Mouse (Mus musculus): ENCODE results near the gene Ythdf1.

The Ythdf1 gene

DNA sequence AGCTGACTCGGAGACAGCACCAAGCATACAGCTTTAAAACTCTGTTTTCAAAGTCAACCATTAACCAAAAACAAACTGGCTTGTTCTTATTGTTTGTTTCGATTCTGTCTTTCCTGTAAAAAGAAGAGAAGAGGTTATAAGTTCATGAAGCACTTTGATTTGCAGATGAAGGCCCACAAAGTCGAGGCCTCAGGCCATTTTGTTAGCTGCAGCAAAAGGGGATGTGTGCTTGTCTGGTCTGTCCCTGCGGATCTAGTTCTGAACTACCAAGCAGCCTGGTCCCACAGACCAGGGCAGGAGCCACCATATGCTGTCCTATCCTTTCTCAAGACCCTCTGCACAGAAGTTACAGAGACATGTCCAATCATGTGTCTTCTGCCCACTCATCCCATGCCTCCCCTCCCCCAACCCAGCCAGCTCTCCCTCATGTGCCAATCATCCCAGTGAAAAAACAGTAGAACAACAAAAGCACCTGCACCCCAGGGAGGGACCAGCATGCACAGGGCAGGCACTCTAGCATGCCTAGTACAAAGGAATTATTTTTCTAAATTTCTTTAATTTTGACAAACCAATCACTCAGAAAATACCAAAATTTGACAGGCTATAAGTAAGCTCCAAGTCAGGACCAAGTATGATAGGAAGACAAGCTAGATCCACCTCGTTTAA lies 15.1 kb downstream of the Ythdf1 start:
- DNase-seq: no peak

DNA sequence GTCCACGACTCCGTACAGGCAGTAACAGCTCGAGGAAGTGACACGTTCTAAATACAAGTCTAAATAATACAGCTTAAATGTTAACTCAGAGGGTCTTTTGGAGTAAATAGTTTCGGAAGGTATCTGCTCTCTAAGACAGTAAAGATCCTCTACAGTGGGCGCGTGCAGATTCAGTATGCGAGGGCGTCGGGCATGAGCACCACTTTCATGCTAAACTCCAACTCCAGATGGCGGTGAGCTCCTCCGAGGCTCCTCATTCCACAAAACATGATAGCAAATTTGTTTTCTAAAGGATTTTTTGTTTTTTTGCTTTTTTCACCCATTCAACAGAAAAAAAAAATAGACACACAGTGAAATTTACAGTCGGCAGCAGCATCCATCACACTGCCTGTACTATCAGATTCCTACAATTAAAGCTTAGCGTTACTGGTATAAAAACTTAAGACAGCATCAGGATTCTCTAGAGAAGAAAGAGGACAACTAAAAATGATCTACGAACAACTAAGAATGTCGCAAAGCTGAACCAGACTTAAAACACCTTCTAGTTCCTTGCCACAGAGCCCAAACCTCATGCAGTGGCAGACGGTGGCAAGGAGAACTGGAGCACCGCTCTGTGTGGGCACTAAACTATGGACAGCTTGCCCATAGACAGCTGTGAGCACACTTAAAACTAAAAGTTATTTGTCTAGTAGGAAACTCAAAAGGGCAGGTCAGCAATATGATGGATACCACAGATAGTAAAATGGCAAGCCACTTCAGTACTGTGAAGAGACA lies 16.1 kb downstream of the Ythdf1 start:
- no peak for DNase-seq

DNA sequence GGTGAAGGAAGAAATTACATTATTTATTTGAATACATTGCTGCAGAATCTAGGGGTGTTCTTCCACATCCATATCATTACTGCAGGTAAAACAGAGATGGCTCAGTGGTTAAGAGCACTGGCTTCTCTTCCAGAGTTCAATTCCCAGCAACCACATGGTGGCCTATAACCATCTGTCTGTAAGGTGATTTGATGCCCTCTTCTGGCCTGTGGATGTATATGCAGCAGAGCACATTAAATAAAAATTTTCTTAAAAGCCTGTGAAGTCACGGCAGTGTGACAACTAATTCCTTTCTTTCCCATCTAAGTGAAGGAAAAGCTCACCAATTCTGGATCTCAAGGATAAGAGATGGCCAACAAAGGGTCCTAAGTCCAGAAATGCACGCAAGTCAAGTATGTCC lies 18.7 kb downstream of the Ythdf1 start:
- no peak for DNase-seq

DNA sequence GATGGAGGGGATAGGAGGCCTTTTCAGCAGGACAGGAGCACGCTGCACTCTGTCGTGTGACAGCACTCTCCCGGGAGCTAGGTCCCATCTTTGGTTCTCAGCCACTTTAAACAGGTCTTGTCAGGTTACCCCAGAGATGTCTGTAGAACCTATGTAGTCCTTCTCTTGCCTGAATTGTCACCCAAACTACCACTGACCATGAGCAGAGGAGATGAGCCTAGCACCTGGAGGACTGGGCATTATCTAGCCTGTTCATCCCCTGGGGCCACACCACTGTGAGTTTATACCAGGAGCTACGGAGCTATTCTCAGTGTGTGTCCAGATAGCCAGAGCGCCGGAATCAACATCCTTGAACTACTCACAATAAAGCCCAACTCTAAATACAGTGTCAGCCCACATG lies 22.9 kb downstream of the Ythdf1 start:
- no peak for DNase-seq

DNA sequence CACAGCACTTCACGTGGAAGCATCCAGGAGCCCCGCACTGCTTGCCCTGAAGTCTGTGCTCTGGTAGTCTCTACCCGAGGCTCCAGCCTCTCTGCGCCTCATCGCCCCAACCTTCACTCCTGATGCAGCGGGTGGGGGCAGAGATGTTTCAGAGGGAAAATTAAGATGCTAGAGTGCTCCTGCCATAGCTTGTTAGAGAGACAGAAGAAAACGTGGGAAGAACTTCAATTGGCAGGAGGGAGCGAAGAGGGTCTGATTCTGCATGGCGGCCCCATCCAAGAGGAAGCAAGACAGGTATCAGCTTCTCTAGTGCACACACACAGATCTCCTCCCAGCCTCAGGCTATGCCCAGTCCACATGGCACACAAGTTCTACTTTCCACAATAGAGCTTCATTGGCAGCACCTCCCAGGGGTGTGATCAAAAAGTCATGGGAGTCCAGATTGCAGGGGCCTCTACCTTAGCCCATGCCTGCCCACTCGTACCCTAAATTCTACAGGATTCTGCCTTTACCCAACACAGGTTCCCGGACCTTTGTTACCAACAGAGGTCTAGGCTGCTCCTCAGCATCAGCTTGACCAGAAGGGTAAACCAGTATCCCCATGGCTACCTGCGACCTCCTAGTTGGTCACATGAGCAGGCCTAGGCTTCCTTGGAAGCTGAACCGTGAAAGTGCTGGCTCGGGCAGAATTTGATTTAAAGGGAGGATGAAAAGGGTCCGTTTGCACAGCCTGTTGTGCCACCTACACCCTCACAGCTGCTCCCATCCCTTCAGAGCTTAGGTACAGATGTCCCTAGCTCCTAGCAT lies 23.7 kb downstream of the Ythdf1 start:
- peak; percentile 51 for DNase-seq

DNA sequence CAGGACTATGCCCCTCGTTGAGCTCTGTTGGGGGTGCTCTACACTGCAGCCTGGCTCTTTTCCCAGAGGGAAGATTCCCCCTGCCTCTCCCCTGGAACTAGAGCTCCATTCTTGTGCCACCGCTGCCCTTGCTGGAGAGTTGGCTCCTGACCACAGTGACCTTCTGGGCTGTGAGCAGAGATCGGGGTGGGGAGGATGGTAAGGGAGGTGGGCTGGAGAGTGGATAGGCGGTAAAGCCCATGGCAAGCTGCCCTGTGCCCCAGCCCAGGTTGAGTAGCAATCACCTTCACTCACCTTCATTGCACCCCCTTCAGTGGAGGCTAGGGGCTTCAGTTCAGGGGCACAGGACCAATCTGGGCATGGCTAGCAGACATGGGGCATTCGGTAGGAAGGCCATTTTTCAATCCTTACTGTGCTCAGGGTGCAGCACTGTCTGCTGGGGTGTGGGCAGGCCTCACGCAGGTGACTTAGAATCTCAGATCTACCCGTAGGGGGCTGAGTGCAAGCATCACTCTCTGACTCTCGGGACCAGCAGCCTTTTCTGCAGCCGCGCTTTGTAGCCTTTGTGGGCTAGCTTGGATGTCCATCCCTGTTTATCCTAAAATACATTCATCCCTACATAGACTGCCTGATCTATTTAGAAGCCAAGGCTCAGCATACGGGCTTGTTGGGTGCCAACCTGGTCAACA lies 24.8 kb downstream of the Ythdf1 start:
- peak; percentile 59 for DNase-seq

DNA sequence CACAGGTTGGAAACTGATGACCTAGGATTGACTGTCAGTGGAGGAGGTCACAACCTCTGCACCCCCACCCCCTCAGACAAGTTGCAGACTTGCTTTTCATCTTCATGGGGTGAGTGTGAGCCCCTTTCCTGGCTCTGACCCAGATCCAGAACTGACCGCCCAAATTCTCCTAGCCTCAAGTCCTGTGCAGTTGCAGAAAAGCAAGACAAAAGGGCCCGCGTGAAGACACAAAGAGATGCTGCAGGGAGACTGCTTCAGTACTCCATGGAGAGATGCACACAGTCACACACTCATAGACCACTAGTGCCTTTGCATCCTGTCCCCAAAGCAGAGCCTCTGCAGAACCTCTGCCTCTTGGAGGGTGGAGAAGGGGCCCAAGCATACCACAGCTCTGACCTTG lies 25.4 kb downstream of the Ythdf1 start:
- DNase-seq: peak; percentile 60

DNA sequence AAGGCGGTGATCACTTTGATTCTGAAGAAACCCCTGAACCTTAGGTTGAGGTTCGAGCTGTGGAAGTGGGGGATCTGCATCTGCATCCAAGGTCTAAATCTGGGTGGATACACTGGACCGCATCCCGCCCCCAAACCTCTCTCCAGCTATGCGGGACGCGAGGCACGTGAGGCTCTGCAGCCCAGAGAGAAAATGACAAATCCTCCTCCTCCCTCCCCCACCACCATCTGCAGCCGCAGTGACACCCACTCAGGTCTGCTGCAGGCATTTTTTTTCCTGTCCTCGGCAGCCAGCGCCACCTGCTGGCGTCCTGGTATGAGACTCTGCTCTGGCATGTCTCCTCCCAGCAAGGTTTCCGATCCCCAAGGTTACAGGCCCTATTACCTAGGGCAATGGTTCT lies 26.0 kb downstream of the Ythdf1 start:
- DNase-seq: peak; percentile 95

DNA sequence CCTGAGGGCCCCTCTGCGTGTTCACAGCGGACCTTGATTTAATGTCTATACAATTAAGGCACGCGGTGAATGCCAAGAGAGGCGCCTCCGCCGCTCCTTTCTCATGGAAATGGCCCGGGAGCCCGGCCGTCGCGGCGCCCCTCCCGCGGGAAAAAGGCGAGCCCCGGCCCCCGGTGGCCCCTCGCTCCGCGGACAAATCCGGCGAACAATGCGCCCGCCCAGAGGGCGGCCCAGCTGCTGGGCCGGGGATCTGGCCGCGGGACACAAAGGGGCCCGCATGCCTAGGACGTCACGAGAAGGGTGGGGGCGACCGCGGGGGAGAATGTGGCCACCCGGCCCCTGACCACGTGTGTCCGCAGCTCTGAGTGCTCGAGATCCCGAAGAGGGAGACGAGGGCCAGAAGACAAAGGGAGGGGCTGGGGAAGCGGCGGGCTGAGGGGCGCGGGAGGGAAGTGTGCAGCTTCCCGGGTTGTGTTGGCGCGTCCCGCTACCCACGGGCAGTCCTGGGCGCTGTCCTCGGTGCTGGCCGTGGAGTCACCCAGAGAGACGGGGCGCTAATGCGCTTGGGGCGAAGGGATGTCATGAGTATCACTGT lies 26.6 kb downstream of the Ythdf1 start:
- DNase-seq: peak; percentile 75

DNA sequence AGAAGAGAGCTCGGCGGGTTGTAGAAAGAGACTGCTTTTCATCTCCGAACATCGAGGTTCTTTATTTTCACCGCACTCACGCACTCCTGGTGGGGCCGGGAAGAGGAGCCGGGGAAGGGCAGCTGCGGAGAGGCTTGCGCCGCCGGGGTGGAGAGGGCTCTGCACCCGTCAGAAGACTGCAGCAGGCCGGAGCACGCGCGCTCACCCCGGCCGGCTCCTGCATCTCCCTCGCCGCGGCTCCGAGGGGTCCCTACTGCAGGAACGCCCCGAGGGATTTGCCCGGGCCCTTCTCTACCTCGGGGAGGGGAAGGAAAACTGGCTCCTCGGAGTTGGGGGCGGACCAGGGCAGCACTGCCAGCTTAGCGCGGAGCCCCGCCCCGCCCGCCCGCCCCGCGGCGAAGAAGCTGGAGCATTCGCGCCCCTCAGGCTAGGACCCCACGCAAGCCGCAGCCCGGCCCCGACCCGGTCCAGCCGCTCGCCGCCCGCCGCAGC lies 27.2 kb downstream of the Ythdf1 start:
- peak; percentile 71 for DNase-seq

DNA sequence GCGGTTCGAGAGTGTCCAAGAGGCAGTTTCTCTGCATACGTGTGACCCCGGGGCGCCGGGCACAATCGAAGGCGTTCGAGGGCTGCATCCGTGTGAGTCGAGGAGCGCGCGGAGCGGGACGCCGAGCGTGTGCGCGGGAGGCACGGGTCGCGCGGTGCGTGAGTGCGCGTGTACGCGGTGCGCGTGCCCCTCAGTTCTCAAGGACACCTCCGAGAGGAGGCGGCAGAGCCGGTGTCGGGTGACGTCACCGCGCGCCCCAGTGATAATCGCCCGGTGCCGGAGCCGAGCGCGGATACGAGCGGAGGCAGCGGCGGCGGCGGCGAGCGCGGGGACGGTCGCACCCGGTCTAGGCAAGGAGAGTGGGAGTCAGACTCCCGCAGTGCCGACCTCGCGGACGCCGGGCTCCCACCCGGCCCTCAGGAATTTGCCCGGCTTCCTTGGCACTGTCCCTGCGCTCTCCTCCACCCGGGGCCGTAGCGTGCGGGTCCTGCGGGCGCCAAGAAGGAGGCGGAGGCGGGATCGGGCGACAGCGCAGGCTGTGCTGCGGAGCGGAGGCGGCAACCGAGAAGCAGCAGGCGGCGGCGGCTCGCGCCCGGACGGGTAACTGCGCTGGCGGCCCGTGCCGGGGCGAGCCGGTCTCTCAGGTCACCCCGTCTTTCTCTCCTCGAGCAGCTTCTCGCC lies 27.8 kb downstream of the Ythdf1 start:
- DNase-seq: peak; percentile 96

DNA sequence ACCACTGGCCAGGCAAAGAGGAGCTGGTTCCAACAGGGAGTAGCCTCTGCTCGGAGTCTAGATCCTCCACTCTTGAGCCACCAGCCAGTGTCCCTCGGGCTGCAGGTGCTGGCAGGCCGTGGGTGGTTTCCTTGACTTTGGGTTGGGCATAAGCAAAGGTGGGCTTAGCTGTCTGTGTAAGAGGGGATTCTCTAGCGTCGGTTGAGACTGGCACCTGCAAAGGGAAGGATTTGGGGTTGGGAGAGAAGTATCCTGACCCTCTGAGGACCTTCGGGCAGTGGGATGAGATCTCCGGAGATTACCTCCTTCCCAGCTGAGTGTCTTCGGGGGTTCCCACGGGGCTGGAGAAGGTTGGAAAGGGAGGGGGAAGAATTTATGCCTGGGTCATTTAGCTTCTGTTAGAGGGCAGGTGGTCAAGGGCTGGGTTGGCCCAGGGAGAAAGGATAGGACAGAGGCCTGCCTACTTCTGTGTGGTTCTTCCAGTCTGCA lies 28.9 kb downstream of the Ythdf1 start:
- DNase-seq: no peak

DNA sequence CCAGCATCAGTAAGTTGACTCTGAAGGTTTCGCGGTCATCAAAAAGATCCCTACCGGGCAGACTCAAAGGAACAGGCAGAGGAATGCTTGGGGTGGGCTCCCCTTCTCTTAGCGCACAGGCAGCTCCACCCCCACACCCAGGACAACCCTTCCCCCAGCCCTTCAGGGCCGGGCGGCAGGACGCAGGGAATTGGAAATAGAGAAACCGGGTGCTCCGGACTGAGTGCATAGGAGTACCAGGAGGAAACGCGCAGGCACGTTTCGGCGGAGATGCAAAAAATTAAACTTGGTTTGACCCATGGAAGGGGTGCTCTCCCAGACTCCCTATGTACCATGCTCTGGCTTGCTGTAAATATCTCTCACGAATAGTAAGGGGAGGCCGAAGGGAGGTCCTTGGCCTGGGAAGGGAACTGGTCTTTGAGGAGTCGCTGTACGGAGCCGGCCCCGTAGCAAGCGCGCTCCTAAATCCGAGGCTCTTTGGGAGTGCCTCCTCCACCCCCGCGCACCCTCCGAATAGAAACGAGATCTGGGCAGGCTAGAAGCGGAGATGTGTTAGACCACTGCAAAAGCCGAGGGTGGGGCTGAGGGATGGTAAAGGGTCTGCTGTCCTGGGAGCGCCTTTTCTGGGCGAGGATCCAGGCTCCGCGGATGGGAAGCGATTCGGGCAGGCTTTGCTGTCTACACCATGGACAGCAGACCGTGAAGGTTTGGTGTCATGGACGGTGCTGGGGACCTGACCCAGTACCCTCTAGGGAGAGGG lies 29.5 kb downstream of the Ythdf1 start:
- DNase-seq: peak; percentile 67

DNA sequence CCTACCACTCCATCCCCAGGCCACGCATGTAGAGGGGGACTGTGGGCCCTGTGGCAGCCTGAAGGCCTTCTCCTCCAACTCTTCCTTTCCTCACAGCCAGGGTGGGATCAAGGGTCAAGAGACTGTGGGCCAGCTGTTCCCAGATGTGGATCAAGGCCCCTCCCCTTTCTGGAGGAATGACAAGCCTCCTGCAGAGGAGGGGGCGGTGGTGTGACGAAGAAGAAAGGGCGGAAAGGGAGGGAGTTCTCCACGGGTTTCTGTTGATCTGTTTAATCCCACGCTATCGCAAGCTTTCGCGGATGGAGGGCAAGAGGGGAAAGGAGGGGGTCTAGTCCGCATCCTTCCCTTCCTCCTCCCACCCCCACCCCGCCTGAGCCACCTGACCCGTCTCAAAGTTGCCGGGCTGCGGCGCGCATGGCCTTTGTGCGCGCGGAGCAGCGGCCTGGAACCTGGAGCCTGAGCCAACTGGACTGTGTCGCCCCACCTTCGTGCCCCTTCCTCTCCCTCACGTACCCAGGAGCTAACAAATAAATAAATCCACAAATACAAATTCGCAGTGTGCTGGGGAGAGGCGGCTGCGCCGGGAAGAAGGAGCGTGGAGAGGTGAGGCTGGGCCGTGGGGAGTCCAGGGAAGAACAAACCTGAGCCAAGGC lies 30.2 kb downstream of the Ythdf1 start:
- DNase-seq: no peak

DNA sequence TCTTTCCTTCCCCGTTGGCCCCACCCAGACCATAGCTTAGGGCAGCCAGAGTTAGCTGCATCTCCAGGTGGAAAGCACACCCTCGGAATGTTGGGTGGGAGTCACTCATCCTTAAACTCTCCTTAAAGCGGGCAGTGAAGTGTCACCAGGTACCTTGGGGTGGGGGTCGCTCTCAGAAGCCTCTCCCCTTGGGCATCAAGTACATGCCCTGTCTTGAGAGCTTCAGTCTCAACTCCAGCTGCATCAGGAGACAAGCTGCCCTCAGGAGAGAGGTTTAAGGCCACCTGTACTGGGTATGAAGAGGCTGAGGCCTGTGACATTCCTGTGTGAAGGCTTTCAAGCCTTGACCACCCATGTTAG lies 30.8 kb downstream of the Ythdf1 start:
- no peak for DNase-seq

DNA sequence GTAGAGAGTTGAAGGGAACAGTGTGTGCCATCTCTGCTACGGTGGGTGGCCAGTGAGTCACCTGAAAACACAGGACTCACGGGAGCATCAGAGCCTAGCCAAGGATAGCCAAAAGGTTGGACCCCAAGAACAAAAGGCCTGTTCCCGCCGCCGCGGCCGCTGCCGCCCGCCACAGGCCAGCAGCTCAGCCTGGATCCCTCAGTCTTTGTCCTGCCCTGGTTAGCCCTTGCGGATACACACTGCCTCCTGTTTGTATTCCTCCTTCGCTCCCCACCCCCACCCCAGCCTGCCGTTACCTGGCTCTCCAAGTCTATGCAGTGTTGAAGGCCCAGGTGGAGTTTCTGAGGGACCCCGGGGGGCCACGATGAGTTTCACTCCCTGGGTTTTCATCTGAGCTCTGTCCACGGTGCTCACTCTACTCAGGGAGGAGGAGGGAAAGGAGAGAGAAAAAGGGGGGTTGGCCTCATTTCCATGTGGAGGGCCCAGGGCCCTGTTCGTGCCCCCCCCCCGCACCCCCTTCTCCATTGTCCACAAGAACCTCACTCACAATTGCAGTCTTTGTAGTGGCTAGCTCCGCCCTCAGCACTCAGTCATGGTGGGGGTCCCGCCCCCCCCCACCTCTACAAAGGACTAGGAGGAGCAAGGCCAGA lies 31.4 kb downstream of the Ythdf1 start:
- DNase-seq: peak; percentile 14

DNA sequence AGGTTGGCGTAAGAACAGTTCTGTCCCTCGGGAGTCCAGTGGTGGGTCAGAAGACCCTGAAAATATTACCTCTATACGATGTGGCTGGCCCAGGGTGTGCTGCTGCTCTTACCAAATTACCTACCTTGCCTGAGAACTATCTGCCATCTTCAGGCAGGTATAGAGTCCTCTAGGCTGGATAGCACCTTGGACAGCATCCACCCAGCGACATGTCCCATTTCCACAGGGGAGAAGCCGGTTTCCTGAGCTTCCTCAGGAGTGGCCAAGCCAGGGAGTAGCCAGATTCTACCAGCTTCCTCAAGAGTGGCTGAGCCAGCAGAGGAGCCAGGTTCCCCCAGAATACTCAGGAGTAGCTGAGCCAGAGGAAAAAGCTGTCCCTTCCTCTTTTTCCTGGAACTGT lies 35.5 kb downstream of the Ythdf1 start:
- no peak for DNase-seq

DNA sequence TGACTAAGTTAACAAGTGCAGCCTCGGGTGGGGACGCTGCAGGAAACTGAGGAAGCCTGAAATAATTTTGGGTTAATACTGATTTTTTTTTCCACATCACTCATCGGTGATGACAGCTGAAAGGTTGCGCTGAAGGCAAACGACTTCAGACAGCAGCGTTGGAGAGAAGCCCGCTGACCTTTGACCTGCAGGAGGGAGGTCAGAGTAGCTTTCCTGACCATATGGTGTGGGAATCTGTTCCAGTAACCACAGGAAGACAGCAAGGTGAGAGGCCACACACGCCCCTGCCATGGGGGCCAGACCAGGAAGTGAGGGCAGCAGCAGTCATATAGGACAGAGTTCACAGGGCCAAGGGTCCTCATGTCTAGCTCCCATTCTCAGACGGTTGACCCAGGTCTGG lies 39.5 kb downstream of the Ythdf1 start:
- DNase-seq: no peak

DNA sequence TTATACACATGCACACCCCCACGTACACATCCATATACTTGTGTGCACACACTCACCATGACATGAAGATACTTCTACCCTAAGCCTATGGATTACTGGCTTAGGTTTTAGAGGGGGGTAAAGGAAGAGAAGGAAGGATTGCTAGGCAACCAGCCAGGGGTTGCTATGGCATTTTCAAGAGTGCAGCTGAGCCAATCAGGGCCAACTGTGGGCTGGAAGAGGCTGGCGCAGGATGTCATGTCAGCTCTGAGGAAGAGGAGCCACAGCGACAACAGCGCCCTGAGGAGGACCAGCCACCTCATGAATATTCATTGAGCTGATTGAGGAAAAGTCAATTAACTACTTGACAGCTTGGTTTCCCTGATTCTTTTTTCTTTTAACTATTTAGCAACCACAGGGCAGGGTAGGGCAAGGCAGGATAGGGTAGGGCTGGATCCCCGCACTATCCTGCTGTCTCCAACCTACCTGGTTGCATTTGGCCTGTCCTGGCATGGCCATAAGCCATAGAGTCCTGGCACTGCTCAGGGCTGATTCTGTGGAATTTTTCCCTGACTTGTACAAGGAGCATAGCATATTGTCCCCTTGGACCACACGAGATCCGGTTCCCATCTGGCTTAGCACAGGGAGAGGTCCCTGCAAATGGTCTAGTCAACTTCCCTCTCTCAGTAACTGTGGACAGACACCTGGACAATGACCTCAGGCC lies 41.2 kb downstream of the Ythdf1 start:
- DNase-seq: peak; percentile 56

Measured in cerebellum, adult 8-10 months (tissue).